Mouse (Mus musculus) hindbrain, embryonic 15.5 days (tissue): ENCODE results near the gene Cpz. TPM values are rescaled to one million over a fixed set of nuclear protein-coding genes. Genes with fewer than 3 reads are reported as not detected.

Source experiments
- ATAC-seq: fragments of 200-750 bp; cut with Nextera tagmentation; 2 replicates; pipeline ENCODE4 v1.8.0; 2017; ENCODE audit warnings: low read depth, moderate number of reproducible peaks, moderate TSS enrichment; ENCODE audit not compliant: low FRiP score
- H3K27ac ChIP-seq: fragments of 300-500 bp; sonication (generic); replicated peaks from 2 replicates; pipeline ENCODE4 v1.5.1; 2015; ENCODE audit warnings: mild to moderate bottlenecking, inconsistent platforms
- H3K27me3 ChIP-seq: fragments of 300-500 bp; sonication (generic); 2 replicates; pipeline ENCODE4 v1.6.1; 2015; ENCODE audit warnings: control low read depth, inconsistent platforms
- H3K36me3 ChIP-seq: fragments of 300-500 bp; sonication (generic); 2 replicates; pipeline ENCODE4 v1.6.1; 2015; ENCODE audit warnings: control low read depth, inconsistent platforms
- H3K4me1 ChIP-seq: fragments of 300-500 bp; sonication (generic); replicated peaks from 2 replicates; pipeline ENCODE4 v1.6.1; 2015; ENCODE audit warnings: control low read depth, inconsistent platforms
- H3K4me2 ChIP-seq: fragments of 300-500 bp; sonication (generic); 2 replicates; pipeline ENCODE4 v1.6.1; 2015; ENCODE audit warnings: moderate library complexity, mild to moderate bottlenecking, inconsistent platforms
- H3K4me3 ChIP-seq: fragments of 300-500 bp; sonication (generic); 2 replicates; pipeline ENCODE4 v1.5.1; 2015; ENCODE audit warnings: mild to moderate bottlenecking, inconsistent platforms
- H3K9ac ChIP-seq: fragments of 300-500 bp; sonication (generic); 2 replicates; pipeline ENCODE4 v1.6.1; 2015; ENCODE audit warnings: inconsistent platforms
- H3K9me3 ChIP-seq: fragments of 300-500 bp; sonication (generic); 2 replicates; pipeline ENCODE4 v1.6.1; 2016; ENCODE audit warnings: control low read depth, inconsistent platforms
- WGBS: fragments of 180-500 bp; shearing (Covaris S2); methylation state at CpG from one replicate; pipeline ENCODE4 v1.1.7; 2015; 5-methylcytosine and 5-hydroxymethylcytosine counted together
- polyA plus RNA-seq: library from polyadenylated mRNA; unstranded; fragments of >200 nt; fragmentation: Nextera tagmentation; extraction: Ambion mirVana; gene quantifications from 2 replicates; pipeline ENCODE4 v1.2.1, GENCODE M21; 2015

Cpz gene
- 1.3 and 1.8 TPM in 2 replicates for polyA plus RNA-seq

DNA sequence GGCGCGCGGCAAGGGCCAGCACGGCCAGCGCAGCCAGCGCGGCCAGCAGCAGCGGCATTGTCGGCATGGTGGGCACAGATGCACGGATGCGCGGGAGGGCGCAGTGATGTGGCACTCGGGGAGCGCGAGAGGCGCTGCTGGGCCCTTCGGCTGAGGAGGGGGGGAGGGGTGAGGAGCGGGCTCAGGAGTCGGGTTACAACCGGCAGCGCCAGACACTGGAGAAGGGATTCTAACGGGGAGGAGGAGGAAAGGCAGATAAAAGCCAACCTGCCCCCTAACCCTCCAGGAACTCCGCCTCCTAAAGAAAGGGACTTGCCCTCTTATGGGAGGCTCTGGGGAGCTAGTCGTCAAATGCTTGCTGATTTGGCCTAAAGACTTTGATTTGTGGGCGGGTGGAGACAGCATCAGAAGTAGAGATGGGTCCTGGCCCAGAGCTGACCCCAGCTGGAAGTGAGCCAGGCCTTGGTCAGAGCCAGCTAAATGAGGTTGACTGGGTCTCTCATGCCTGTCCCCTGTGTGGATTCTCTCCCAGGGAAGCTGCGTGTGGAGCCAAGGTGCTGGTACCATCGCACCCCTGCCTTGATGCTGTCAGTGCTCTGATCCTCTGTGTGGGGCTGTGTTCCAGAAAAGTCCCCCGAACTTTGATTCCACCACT lies at the start of gene Cpz:
Gene Cpz (minus strand): TSS at position 230 of the 655 bp plus-strand sequence.
- Histone ChIP-seq H3K4me1 (peaks cover 13% of the 10 kb centered on the region), H3K4me3 (peak within 1 kb of the TSS; percentile 11), H3K27ac (no peak within 1 kb of the TSS), H3K9ac (no peak within 1 kb of the TSS), H3K4me2 (peak within 1 kb of the TSS; percentile 51), H3K27me3 (peaks cover 40% of the 10 kb centered on the region), H3K36me3 (no peaks in the 10 kb centered on the region), H3K9me3 (no peaks in the 10 kb centered on the region)
- WGBS = 3% methylated on average over 29 of the region's 29 CpGs
- ATAC-seq = 0 out of 2 replicates have a peak, but pooled peaks have one; percentile 7

DNA sequence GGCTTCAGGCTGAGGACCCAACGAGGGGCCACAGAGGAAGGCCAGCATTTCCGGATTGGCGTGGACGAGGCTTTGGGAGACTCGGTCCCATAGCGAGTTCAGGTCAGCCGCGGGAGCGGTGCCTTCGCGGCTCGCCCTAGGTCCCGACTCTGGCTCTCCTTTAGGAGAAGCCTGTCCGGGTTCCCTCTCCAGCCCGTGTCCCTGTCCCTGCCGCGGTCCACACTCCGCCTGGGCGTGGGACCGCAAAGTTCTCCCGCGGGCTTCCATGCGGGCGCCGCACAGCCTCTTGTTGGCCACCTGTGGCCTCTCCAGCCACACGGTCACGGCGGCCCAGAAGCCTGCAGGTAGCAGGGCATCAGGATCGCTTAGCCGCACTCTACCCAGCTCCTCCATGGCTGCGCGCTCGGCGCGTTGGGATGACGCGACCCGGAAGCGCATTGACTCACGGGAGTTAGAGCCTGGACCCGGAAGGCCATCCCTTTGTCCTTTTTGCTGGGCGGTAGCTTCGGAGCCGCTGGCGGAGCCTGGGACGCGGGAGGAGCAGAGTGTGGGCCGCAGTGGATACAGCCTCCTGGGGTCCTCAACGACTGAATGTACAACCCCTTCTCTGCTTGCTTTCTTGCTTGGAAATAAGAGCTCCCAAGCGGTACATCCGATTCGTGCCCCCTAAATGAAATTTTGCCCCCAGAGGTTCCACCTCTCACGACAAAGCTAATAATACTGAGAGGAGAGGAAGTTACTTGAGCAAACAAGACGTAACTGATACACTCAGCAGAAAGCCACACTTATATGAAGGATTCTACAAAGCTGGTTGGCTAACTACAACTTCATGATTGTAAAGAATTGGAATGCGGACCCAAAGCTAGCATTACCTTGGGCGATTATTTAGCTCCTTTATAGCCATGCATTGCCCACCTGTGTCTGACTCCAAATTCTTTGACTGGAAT lies 49.4 kb upstream of the Cpz start, which contains the start of gene Trmt44:
Gene Trmt44 (minus strand): TSS at position 418 of the 947 bp plus-strand sequence.
- peak; percentile 96 for ATAC-seq
- Histone ChIP-seq H3K36me3 (peaks cover 31% of the 10 kb centered on the region), H3K9ac (peak within 1 kb of the TSS; percentile 83), H3K27ac (peak within 1 kb of the TSS; percentile 85), H3K4me1 (peaks cover 14% of the 10 kb centered on the region), H3K4me2 (peak within 1 kb of the TSS; percentile 94), H3K4me3 (peak within 1 kb of the TSS; percentile 88), H3K9me3 (no peaks in the 10 kb centered on the region), H3K27me3 (no peaks in the 10 kb centered on the region)
- WGBS = 3% methylated on average over 56 of the region's 56 CpGs

DNA sequence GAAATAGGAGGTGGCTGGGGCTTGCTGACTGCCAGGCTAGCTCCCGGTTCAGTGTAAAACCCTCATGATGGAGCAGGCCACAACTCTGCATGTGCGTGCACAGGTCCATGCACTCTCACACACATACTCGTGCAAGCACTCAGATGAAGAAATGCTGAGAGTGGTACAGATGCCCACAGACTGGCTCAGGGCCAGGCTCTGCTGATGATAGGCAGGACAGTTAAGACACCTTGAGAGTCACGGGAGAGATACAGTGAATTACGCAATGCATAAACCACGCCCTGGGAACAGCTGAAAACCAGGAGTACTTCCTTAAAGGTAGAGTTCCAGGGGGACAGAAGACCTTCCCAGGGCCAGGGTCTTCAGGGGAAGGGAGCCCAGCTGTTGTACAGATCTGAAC lies 46.0 kb upstream of the Cpz start:
- 95% methylated on average over 6 of the region's 6 CpGs for WGBS
- H3K27me3 ChIP-seq = no peaks in the 10 kb centered on the region
- H3K4me2 ChIP-seq = no peak overlapping the region
- H3K9me3 ChIP-seq = no peaks in the 10 kb centered on the region
- H3K4me1 ChIP-seq = peaks cover 14% of the 10 kb centered on the region
- no peak overlapping the region for H3K9ac ChIP-seq
- H3K4me3 ChIP-seq = no peak overlapping the region
- H3K36me3 ChIP-seq = peaks cover 44% of the 10 kb centered on the region
- ATAC-seq = no peak
- H3K27ac ChIP-seq = no peak overlapping the region

DNA sequence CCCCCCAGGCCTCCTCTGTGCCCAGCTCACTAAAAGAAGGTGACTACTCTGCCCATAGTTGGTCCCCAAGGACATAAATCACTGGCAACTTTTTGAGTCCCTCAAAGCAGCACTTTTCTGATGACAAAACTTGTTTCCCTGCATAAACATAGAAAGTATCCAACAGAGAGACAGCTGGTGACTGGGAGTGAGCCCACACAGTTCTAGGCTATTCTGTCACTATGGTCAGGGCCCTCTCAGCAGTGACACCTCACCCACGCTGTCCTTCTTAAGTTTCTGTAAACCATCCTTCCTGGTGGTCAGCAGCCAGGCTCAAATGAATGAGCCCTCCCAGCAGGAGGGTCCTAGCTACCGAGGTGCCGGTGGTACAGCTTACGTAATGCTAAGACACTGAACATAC lies 41.1 kb upstream of the Cpz start:
- ATAC-seq = no peak
- Histone ChIP-seq H3K4me1 (no peaks in the 10 kb centered on the region), H3K36me3 (peaks cover 65% of the 10 kb centered on the region), H3K4me2 (no peak overlapping the region), H3K4me3 (no peak overlapping the region), H3K9ac (no peak overlapping the region), H3K27ac (no peak overlapping the region), H3K27me3 (no peaks in the 10 kb centered on the region), H3K9me3 (no peaks in the 10 kb centered on the region)
- WGBS = 86% methylated on average over 4 of the region's 4 CpGs

DNA sequence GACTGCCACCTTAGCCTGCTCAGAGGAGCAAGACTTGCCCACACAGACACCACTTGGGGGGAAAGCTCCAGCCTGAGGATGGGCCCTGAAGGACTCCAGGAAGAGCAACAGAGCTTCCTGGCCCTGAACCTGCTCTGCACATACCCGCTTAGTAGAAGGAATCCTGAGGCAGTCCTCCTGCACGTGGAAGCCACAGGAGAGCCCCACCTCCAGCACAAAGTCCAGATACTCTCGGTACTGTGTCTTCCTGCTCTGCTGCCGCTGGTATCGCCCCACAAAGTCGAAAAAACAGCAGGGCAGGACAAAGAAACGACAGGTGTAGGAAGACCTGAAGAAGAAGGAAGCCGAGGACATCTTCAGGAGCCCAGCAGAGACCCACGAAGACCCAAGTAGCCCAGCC lies 39.7 kb upstream of the Cpz start:
- H3K36me3 ChIP-seq = peaks cover 60% of the 10 kb centered on the region
- WGBS = 91% methylated on average over 9 of the region's 9 CpGs

DNA sequence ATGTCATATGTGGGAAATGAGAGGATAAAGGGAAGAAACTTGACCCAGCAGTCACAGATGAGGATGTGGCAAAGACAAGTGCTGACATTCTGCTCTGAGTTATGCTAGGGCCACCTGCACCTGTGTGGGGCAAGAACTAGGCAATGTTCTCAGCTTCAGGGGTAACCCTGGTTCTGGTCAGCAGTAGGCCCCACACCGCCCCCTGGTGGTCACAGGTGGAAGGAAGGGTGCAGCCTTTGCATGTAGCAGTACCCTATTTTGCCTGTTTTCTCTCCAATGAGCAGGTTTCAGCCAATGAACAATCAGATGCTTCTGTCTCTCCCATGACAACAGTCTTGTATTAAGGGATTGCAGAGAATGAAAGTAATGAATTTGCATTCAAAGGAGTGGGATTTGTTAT lies 38.0 kb upstream of the Cpz start:
- WGBS = 0% methylated on average over 1 of the region's 1 CpGs
- H3K4me2 ChIP-seq = no peak overlapping the region
- no peak overlapping the region for H3K9ac ChIP-seq
- ATAC-seq = no peak
- no peaks in the 10 kb centered on the region for H3K9me3 ChIP-seq
- no peaks in the 10 kb centered on the region for H3K27me3 ChIP-seq
- peaks cover 56% of the 10 kb centered on the region for H3K36me3 ChIP-seq
- H3K27ac ChIP-seq = no peak overlapping the region
- H3K4me1 ChIP-seq = no peaks in the 10 kb centered on the region
- no peak overlapping the region for H3K4me3 ChIP-seq

More for the DNA sequence above, 39.7 kb upstream of the Cpz start:
- H3K4me2 ChIP-seq = no peak overlapping the region
- H3K9ac ChIP-seq = no peak overlapping the region
- no peaks in the 10 kb centered on the region for H3K4me1 ChIP-seq
- no peak for ATAC-seq
- H3K27me3 ChIP-seq = no peaks in the 10 kb centered on the region
- H3K4me3 ChIP-seq = no peak overlapping the region
- H3K9me3 ChIP-seq = no peaks in the 10 kb centered on the region
- no peak overlapping the region for H3K27ac ChIP-seq

DNA sequence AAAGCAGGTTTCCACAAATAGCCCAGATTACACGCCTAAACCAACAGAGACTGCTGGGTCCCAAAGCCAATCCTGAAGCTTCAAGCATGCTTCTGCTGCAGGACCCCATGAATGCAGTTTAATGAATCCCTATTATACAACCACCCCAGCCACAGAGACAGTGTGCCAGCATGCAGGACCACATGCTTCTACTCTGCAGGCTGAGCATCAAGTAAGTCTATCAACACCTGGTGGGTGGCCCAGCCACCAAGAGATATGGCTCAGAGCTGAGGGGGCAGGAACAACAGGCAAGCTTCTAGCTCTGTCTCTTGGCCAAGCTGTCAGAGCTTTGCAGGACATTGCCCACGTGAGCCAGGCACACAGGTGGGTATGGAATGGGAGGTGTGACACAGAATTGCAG lies 37.1 kb upstream of the Cpz start:
- ATAC-seq = no peak

DNA sequence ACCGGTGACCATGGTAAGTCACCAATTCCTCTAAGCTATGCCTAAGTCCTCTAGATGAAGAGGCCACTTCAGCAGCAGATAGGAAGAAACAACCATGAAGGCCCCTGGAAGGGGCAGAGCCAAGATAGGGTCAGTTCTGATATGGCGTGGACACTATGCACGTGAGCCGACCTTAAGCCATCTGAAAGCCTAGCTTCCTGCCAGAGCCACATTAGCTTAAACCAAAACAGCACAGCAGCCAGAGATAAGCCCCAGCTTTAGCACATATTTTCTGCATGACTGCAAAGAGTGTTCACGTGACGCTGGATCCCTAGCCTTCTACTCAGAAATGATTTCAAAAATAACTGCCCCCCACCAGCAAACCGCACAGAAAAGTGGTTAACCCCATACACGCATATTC lies 33.9 kb upstream of the Cpz start:
- Histone ChIP-seq H3K4me1 (no peaks in the 10 kb centered on the region), H3K27me3 (no peaks in the 10 kb centered on the region), H3K4me3 (no peak overlapping the region), H3K27ac (no peak overlapping the region), H3K4me2 (no peak overlapping the region), H3K9me3 (no peaks in the 10 kb centered on the region), H3K9ac (no peak overlapping the region), H3K36me3 (peaks cover 42% of the 10 kb centered on the region)
- no peak for ATAC-seq
- 88% methylated on average over 8 of the region's 8 CpGs for WGBS

More for the DNA sequence above, 37.1 kb upstream of the Cpz start:
- 90% methylated on average over 2 of the region's 2 CpGs for WGBS
- no peak overlapping the region for H3K9ac ChIP-seq
- no peaks in the 10 kb centered on the region for H3K27me3 ChIP-seq
- no peak overlapping the region for H3K4me2 ChIP-seq
- H3K9me3 ChIP-seq = no peaks in the 10 kb centered on the region
- no peak overlapping the region for H3K4me3 ChIP-seq
- peaks cover 48% of the 10 kb centered on the region for H3K36me3 ChIP-seq
- H3K27ac ChIP-seq = no peak overlapping the region
- H3K4me1 ChIP-seq = no peaks in the 10 kb centered on the region

DNA sequence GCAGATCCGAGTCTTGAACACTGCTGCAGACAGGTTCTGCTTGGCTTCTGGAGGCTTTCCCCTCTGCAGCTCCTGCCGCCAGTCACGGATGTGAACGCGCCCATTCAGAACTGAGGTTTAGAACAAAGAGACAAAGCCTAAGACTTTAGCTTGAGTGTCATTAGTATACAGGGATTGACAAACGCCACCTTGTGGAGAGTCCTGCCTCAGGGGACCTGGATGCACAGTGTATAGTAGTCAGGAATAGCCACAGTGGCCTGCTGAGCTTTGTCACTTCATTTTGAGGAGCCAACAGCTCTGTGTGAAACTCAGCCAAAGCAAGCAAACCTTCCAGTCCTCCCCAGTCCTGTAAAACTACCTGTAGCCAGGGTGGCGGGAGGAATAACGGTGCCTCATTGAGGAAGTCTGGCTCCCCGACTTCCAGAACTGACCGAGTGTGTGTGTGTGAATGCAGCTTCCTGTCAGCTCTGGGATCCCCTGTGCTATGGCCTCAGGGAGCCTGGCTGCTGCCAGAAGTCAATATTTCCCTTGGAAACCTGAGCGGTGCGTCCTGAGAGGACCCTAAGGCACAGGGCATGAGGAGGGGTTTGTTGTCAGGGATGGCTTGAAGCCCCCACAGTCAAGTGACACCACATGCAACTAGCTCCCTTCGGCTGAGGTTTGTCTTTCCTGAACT lies 32.6 kb upstream of the Cpz start:
- no peak overlapping the region for H3K9ac ChIP-seq
- H3K27ac ChIP-seq = no peak overlapping the region
- no peak for ATAC-seq
- no peaks in the 10 kb centered on the region for H3K4me1 ChIP-seq
- peaks cover 36% of the 10 kb centered on the region for H3K36me3 ChIP-seq
- H3K27me3 ChIP-seq = no peaks in the 10 kb centered on the region
- H3K4me3 ChIP-seq = no peak overlapping the region
- no peaks in the 10 kb centered on the region for H3K9me3 ChIP-seq
- 67% methylated on average over 13 of the region's 13 CpGs for WGBS
- no peak overlapping the region for H3K4me2 ChIP-seq

DNA sequence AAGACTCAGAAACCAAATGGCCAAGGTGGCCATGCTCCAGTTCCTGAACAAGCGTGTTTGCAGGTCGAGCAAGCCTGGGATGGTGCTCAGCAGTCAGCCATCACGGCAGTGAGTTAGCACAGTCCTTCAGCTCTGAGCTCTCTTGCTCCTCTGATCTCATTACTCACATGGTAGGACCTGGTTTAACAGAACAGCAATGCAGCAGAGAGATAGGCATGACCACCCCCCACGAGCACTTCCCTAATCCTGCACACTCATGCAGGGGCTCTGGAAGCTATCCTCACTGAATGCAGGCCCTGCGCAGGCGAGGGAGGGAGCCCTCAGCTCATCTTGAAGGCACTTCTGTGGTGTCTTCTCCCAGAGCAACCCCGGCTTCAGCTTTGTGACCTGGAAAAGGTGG lies 30.9 kb upstream of the Cpz start:
- Histone ChIP-seq H3K4me2 (no peak overlapping the region), H3K27ac (no peak overlapping the region), H3K4me3 (no peak overlapping the region), H3K36me3 (peaks cover 21% of the 10 kb centered on the region; the same call in 1 of the 2 replicates), H3K9ac (no peak overlapping the region), H3K27me3 (no peaks in the 10 kb centered on the region), H3K9me3 (no peaks in the 10 kb centered on the region), H3K4me1 (0 out of 2 replicates have a peak, but pooled peaks cover 4% of the 10 kb centered on the region)
- 90% methylated on average over 7 of the region's 7 CpGs for WGBS
- ATAC-seq = no peak

DNA sequence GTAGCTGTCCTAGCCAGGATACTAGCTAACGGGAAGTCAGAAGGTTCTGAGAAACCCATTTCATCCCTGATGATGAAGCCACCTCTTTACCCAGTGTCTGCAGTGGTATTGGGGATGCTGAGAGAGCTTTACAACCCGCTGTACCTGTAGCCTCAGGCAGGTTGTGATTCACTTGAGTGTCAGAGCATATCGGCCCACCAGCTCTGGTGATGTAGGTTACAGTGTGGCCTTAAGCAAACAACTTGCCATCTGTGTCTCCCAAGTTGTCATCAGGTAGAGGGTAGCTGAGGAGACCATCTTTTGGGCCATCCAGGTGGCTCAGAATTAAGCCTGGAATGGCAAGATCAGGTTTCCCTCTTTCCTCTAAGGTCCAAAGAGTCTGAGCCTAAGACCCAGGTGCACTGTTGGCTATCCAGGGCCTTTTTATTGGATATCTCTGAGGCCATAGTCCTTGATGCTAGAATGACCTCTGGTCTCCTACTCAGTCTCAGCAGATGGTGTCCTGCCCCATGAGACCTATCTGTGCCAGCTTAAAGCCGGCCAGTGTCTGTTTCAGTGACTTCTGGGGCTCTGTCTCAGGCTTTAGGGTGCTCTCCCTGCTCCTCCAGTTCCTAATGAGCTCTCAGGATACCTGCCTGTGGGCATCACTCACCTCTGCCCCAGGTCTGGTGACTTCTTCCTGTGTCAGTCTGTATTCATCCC lies 27.5 kb upstream of the Cpz start:
- Histone ChIP-seq H3K4me1 (0 out of 2 replicates have a peak, but pooled peaks cover 4% of the 10 kb centered on the region), H3K36me3 (peaks cover 15% of the 10 kb centered on the region; the same call in 1 of the 2 replicates), H3K9ac (no peak overlapping the region), H3K27me3 (no peaks in the 10 kb centered on the region), H3K4me2 (no peak overlapping the region), H3K4me3 (no peak overlapping the region), H3K9me3 (no peaks in the 10 kb centered on the region), H3K27ac (no peak overlapping the region)
- no peak for ATAC-seq
- 72% methylated on average over 4 of the region's 4 CpGs for WGBS
